Mouse (Mus musculus): ENCODE measurements around the gene Cdhr4.

Cdhr4 gene

GRCm38 (mm10) chr9:107992197-107992596 lies at the start of gene Cdhr4:
TSS of gene Cdhr4 (plus strand) at chr9:107992497.
- DNase-seq (ENCODE audit: low spot score in 2 of 2) = no peak

GRCm38 (mm10) chr9:107947241-107948194 lies 44.8 kb upstream of the Cdhr4 start:
- no peak for DNase-seq (ENCODE audit: low spot score in 2 of 2)

GRCm38 (mm10) chr9:107949184-107949921 lies 42.9 kb upstream of the Cdhr4 start:
- no peak for DNase-seq (ENCODE audit: low spot score in 2 of 2)

- DNase-seq (ENCODE audit: low spot score in 2 of 2) = no peak
Observed at GRCm38 (mm10) chr9:107949922-107950235, 42.4 kb upstream of the Cdhr4 start, which contains the start of gene Traip. TSS of gene Traip (plus strand) at chr9:107950136.

DNA sequence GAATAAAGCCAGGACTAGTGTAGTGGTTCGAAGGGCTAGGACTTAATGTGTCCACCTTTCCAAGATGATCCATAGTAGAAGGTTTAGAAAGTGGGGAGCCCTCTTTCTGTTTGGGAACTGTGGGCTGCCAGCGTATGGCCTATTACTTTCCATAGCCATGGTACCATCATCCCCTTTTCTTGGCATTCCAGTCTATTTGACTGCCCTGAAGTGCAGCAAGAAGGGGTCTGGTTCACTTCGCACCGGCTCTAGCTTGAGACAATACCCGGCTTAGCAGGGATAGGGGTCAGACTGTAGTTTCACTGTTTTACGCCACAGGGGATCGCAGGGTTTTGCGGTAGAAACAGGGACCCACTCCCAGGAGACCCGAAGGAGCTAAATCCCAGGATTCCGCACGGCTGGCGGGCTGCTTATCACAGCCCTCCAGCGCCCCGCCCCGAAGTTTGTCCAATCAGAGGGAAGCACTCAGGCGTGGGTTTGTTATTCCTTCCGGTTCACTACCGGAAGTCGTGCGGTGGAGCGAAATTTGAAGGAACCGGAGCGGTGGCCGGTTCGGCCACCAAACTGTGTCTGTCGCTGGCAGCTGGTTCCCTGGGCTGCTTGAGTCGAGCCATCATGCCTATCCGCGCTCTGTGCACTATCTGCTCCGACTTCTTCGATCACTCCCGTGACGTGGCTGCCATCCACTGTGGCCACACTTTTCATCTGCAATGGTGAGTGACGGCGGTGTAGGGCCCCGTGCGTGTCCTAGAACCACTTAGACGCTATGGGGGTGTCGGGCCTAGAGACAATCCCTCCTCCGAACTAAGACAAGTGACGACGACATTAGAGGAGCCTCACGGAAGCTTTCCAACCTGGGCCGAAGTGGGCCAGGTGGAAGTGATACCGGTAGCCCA lies 41.6 kb upstream of the Cdhr4 start:
- peak; percentile 77 to 84 for DNase-seq (ENCODE audit: low spot score in 2 of 2)

- DNase-seq (ENCODE audit: low spot score in 2 of 2) = no peak
Observed at GRCm38 (mm10) chr9:107955613-107956289, 36.5 kb upstream of the Cdhr4 start.

DNA sequence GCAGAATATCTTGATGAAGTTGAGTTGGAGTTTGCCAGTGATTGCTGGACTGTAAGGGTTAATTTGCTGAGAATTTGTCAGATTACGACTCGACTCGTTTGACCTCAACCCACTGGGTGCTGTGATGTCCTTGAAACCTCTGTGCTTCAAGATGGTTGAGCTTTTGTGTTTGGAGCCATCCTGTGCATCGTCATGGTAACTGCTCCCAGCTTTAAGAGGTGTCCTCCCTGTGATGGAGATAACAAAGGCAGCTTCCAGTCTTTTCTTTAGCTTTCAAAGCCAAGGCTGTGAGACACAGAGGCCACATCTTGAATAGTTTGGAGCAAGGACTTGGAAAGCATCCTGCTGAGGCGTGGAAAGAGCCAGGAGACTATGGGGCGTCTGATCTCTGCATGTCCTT lies 35.2 kb upstream of the Cdhr4 start:
- no peak for DNase-seq (ENCODE audit: low spot score in 2 of 2)

DNA sequence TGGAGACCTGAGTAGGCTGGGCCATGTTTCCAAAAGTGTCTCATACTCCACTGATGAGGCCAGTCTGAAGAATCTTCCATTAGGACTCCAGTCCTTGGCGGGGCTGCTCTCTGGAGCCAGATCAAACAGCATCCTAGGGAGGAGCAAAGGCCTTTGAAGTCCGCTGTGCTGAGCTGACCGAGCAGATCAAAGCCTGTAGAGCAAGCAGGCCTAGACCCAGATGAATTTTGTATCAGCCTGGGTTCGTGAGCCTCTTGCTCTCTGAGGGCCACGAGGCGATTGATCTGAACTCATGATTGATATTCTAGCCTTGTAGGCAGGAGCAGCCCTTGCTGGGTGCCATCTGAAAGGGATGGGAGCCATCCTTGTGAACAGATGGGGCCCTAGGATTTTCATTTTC lies 32.4 kb upstream of the Cdhr4 start:
- no peak for DNase-seq (ENCODE audit: low spot score in 2 of 2)

DNA sequence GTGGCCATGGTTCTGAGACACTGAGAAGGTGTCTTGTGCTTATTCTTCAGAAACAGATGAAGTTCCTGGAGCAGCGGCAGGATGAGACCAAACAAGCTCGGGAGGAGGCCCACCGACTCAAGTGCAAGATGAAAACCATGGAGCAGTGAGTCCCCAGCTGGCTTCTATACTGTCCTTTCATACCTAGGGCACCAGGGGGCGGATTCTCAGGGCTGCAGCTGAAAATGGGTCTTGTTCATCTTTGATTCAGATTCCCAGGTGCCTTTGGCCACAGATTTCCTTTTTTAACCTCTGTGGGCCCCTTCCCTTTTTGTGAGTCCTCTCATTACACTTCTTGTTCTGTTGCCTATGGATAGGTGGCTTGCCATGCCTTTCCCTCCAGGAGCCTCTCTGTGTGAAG lies 31.4 kb upstream of the Cdhr4 start:
- DNase-seq (ENCODE audit: low spot score in 2 of 2) = no peak

DNA sequence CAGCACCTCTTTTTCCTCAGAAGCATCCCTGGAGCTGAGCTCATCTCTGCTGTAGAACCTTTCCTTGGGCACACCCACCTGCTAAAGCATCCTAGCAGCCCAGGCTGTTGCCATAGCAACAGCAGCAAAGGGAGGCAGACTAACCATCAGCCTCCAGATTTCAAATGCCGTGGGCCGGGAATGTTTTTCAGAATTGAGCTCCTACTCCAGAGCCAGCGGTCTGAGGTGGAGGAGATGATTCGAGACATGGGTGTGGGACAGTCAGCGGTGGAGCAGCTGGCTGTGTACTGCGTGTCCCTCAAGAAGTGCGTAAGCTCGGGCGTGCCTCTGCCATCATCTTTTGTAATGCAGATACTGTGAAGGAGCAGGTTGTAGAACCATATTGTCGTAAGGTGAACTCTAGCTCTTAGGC lies 30.9 kb upstream of the Cdhr4 start:
- no peak for DNase-seq (ENCODE audit: low spot score in 2 of 2)

DNA sequence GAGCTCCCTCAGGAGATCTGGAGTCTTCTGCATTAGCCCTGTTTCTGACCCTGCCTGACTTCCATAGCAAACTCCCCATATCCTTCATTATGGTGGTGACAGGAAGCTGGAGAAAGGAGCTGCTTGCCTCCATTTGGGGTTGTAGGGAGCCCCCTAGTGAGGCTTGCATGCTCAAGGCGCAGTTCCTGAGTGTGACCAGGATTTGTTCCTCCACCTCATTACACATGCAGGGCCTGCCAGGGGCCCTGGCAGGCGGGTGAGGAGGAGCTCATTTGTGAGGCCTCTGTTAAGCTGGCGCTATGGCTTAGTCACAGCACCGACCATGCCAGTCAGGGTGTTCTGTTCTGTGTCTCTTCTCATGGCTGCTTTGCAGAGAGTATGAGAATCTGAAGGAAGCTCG lies 30.4 kb upstream of the Cdhr4 start:
- DNase-seq (ENCODE audit: low spot score in 2 of 2) = no peak

GRCm38 (mm10) chr9:107962916-107963315 lies 29.4 kb upstream of the Cdhr4 start:
- DNase-seq (ENCODE audit: low spot score in 2 of 2) = no peak

GRCm38 (mm10) chr9:107963700-107964099 lies 28.6 kb upstream of the Cdhr4 start:
- DNase-seq (ENCODE audit: low spot score in 2 of 2) = peak; percentile 54 to 86

DNA sequence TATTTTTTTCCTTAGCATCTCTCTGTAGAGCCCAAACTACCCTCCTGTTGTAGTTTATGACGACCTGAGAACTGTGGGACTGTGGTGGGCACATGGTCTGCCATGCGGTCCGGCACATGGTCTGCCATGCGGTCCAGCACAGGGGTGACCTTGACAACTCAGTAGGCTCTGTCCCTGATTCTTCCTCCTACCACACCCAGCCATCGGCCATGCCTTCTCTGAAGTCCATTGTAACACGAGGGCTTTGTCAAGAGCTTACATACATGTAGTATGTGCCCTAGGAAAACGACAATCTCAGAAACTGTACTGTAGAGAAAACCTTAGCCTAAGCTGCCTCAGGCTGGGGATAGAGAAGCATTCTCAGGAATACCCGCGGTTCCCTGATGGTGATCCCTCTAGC lies 27.6 kb upstream of the Cdhr4 start:
- no peak for DNase-seq (ENCODE audit: low spot score in 2 of 2)

- no peak for DNase-seq (ENCODE audit: low spot score in 2 of 2)
Observed at GRCm38 (mm10) chr9:107966676-107967075, 25.6 kb upstream of the Cdhr4 start.

- no peak for DNase-seq (ENCODE audit: low spot score in 2 of 2)
Observed at GRCm38 (mm10) chr9:107967437-107967836, 24.9 kb upstream of the Cdhr4 start.

DNA sequence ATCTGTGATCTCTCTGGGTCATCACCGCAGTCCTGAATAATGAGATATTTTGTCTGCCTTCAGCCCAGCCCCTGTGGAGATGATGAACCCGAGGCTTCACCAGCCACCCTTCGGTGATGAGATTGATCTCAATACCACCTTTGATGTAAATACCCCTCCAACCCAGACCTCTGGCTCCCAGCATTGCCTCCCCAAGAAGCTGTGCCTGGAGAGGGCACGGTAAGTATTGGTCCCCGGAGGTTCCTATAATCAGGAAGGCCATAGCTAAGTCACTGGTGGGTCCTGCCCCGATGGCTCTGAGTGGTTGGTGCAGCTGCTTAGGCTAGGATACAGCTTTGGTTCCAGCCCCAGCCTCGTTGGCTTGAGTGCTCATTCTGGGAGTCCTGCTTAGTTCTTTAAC lies 23.8 kb upstream of the Cdhr4 start:
- DNase-seq (ENCODE audit: low spot score in 2 of 2) = no peak

- DNase-seq (ENCODE audit: low spot score in 2 of 2) = no peak
Observed at GRCm38 (mm10) chr9:107970311-107970710, 22.0 kb upstream of the Cdhr4 start.

DNA sequence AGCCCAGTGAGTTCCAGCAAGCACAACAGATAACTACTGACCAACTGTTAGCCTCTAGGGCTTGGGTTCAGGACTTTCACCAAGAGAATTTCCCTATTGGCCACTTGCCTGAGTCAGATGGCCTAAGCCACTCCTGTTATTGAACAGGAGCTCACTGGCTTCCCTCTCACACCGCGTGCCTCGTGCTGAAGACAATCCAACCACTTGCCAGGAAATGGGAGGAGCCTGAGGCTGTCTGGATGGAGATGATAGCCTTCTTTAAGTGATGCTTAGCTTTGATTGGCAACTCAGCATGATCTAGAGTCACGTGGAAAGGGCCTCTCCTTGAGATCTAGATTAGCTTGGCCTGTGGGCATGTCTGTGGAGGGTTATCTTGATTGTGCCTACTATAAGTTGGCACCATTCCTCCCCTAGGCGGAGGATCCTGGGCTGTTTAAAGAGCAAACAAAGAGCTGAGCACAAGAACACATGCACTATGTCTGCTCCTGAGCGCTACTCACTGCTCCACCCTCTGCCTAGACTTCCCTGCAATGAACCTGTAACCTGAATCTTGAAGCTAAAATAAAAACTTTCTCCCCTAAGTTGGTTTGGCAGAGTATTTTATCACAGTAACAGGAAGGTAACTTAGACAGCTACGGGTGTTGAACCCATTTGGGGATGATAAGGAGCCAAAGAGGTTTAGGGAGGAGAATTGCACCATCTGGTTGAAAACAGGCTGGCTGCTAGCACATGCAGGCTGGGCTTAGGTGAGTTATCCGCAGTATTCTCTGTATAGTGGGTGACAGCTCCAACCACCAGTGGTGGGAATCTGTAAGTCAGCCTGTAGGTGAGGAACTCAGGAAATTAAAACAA lies 20.4 kb upstream of the Cdhr4 start:
- no peak for DNase-seq (ENCODE audit: low spot score in 2 of 2)

GRCm38 (mm10) chr9:107974491-107975171 lies 17.7 kb upstream of the Cdhr4 start:
- no peak for DNase-seq (ENCODE audit: low spot score in 2 of 2)
